8 mouse cellular contexts compared by ENCODE assay signal in genomic region chr8:91069834-91070233, GRCm38 (mm10). TPM values are rescaled to one million over a fixed set of nuclear protein-coding genes. Genes with fewer than 3 reads are reported as not detected.
DNase-seq lines count a peak whose midpoint lies in the region; ATAC-seq and TF ChIP-seq lines count a peak whose summit lies in the region.

TSS of gene Rbl2 (plus strand) at chr8:91070057.

- TF ChIP-seq POLR2A in ES-Bruce4 (IDR thresholded peaks at IDR 0.05; ENCODE audit: insufficient read depth, low read length), result no peak

- no peaks in the 10 kb centered on the region for H3K9me3 ChIP-seq in ES-Bruce4 (replicated peaks; ENCODE audit: control insufficient read depth, insufficient read depth, low read length, poor library complexity, severe bottlenecking)
- H3K9me3 ChIP-seq in forebrain, embryonic 13.5 days (replicated peaks), result no peaks in the 10 kb centered on the region
- no peaks in the 10 kb centered on the region for H3K9me3 ChIP-seq in liver, postnatal 0 days (ENCODE audit: low read length)
- H3K9me3 ChIP-seq in neural tube, embryonic 14.5 days (ENCODE audit: control insufficient read depth, low read length), result no peaks in the 10 kb centered on the region

- H3K4me1 ChIP-seq in ES-Bruce4 (ENCODE audit: control insufficient read depth, insufficient read depth, low read length), result peaks cover 3% of the 10 kb centered on the region
- H3K4me1 ChIP-seq in forebrain, embryonic 13.5 days, result peaks cover 20% of the 10 kb centered on the region
- H3K4me1 ChIP-seq in liver, postnatal 0 days (ENCODE audit: insufficient read depth), result peaks cover 14% of the 10 kb centered on the region
- H3K4me1 ChIP-seq in neural tube, embryonic 14.5 days (ENCODE audit: control insufficient read depth, insufficient read depth, low read length), result peaks cover 5% of the 10 kb centered on the region; the same call in 1 of the 2 replicates

- TF ChIP-seq CTCF in ES-Bruce4 (IDR thresholded peaks at IDR 0.05; ENCODE audit: low read depth, low read length), result no peak
- no peak for TF ChIP-seq CTCF in liver, postnatal 0 days (IDR thresholded peaks at IDR 0.05; ENCODE audit: low read depth)

- peak within 1 kb of the TSS; percentile 74 for H3K4me2 ChIP-seq in forebrain, embryonic 13.5 days
- H3K4me2 ChIP-seq in liver, postnatal 0 days (ENCODE audit: low read depth, low read length), result peak within 1 kb of the TSS; percentile 91
- H3K4me2 ChIP-seq in neural tube, embryonic 14.5 days (ENCODE audit: low read depth, low read length), result peak within 1 kb of the TSS; percentile 72

- H3K27me3 ChIP-seq in ES-Bruce4 (ENCODE audit: control insufficient read depth, insufficient read depth, low read length, poor library complexity, severe bottlenecking), result no peaks in the 10 kb centered on the region
- H3K27me3 ChIP-seq in forebrain, embryonic 13.5 days, result no peaks in the 10 kb centered on the region
- H3K27me3 ChIP-seq in liver, postnatal 0 days (ENCODE audit: insufficient read depth, low read length), result no peaks in the 10 kb centered on the region
- H3K27me3 ChIP-seq in neural tube, embryonic 14.5 days (ENCODE audit: control insufficient read depth, insufficient read depth, low read length), result no peaks in the 10 kb centered on the region

- 0 out of 2 replicates have a peak within 1 kb of the TSS, but pooled peaks have one; percentile 28 for H3K27ac ChIP-seq in ES-Bruce4 (ENCODE audit: insufficient read depth, low read length)
- peak within 1 kb of the TSS; percentile 82 for H3K27ac ChIP-seq in forebrain, embryonic 13.5 days
- H3K27ac ChIP-seq in liver, postnatal 0 days (ENCODE audit: low read depth), result peak within 1 kb of the TSS; percentile 99
- peak within 1 kb of the TSS; percentile 84 for H3K27ac ChIP-seq in neural tube, embryonic 14.5 days (ENCODE audit: low read depth, low read length)

- peak; percentile 91 for ATAC-seq in cerebellum, adult (ENCODE audit: insufficient number of reproducible peaks, low FRiP score, low TSS enrichment)
- peak; percentile 99 for ATAC-seq in forebrain, embryonic 13.5 days
- peak; percentile 93 for ATAC-seq in liver, postnatal 0 days
- ATAC-seq in neural tube, embryonic 14.5 days (ENCODE audit: low read depth), result peak; percentile 99

- intact Hi-C loops in heart, postnatal 10 days (cut with DNase I), result loop anchor here (5.0 kb wide), 1 partner anchor 62 kb away; no protein-coding TSS in a partner anchor

- H3K9ac ChIP-seq in ES-Bruce4 (ENCODE audit: low read depth, poor library complexity, severe bottlenecking), result peak within 1 kb of the TSS; percentile 53
- H3K9ac ChIP-seq in forebrain, embryonic 13.5 days, result peak within 1 kb of the TSS; percentile 84
- H3K9ac ChIP-seq in liver, postnatal 0 days (replicated peaks), result peak within 1 kb of the TSS; percentile 98
- peak within 1 kb of the TSS; percentile 89 for H3K9ac ChIP-seq in neural tube, embryonic 14.5 days (replicated peaks; ENCODE audit: low read depth, low read length)

- 0 out of 2 replicates have a peak, but pooled peaks have one; percentile 12 for TF ChIP-seq EP300 in ES-Bruce4 (IDR thresholded peaks at IDR 0.05; ENCODE audit: insufficient read depth, low read depth, low read length)
- TF ChIP-seq EP300 in liver, postnatal 0 days (IDR thresholded peaks at IDR 0.05; ENCODE audit: low read depth), result peak; percentile 48; the same call in 1 of the 2 replicates

- peak; percentile 97 to 99 for DNase-seq in heart, postnatal 10 days
- peak; percentile 93 for DNase-seq in large intestine, adult 2 months (ENCODE audit: low read depth, low spot score)
- DNase-seq in liver, postnatal 0 days, result peak; percentile 94
- peak; percentile 93 for DNase-seq in testis, postnatal 10 days (ENCODE audit: low spot score)

- under 1% methylated on average over 25 of the region's 25 CpGs for WGBS in forebrain, embryonic 13.5 days
- under 1% methylated on average over 25 of the region's 25 CpGs for WGBS in large intestine, adult 2 months
- under 1% methylated on average over 25 of the region's 25 CpGs for WGBS in liver, postnatal 0 days (ENCODE audit: insufficient replicate concordance)
- WGBS in neural tube, embryonic 14.5 days, result under 1% methylated on average over 25 of the region's 25 CpGs

- H3K4me3 ChIP-seq in ES-Bruce4 (ENCODE audit: low read depth, low read length), result peak within 1 kb of the TSS; percentile 91
- peak within 1 kb of the TSS; percentile 84 for H3K4me3 ChIP-seq in forebrain, embryonic 13.5 days
- peak within 1 kb of the TSS; percentile 94 for H3K4me3 ChIP-seq in liver, postnatal 0 days (ENCODE audit: low read depth, low read length)
- peak within 1 kb of the TSS; percentile 78 for H3K4me3 ChIP-seq in neural tube, embryonic 14.5 days (ENCODE audit: low read depth, low read length)

- H3K36me3 ChIP-seq in ES-Bruce4 (ENCODE audit: control insufficient read depth, insufficient read depth, low read length, poor library complexity, severe bottlenecking), result no peaks in the 10 kb centered on the region
- H3K36me3 ChIP-seq in forebrain, embryonic 13.5 days (ENCODE audit: poor library complexity, severe bottlenecking), result no peaks in the 10 kb centered on the region
- H3K36me3 ChIP-seq in liver, postnatal 0 days (replicated peaks; ENCODE audit: insufficient read depth, low read length), result 0 out of 2 replicates have a peak, but pooled peaks cover 3% of the 10 kb centered on the region
- H3K36me3 ChIP-seq in neural tube, embryonic 14.5 days (ENCODE audit: control insufficient read depth, insufficient read depth, low read length), result no peaks in the 10 kb centered on the region

RNA-seq across cellular contexts. Expression of gene Rbl2, which starts in this region (rescaled TPM):
- polyA plus RNA-seq in ES-Bruce4 (2011; ENCODE audit: insufficient read depth, insufficient read length, low read depth, missing spikeins), result 7.3 and 11.4 TPM in 2 replicates
- 14.2 and 15.8 TPM in 2 replicates for polyA plus RNA-seq in forebrain, embryonic 13.5 days (2015; fragmentation: Nextera tagmentation; extraction: Ambion mirVana)
- total RNA-seq in heart, postnatal 10 days (2021), result 10 to 100 TPM; 20.0 to 20.7 TPM
- 9.3 and 17.7 TPM in 2 replicates for polyA plus RNA-seq in large intestine, adult 2 months (2012; rRNA removed)
- polyA plus RNA-seq in liver, postnatal 0 days (2015; fragmentation: Nextera tagmentation; extraction: Ambion mirVana), result 3.9 and 4.3 TPM in 2 replicates
- polyA plus RNA-seq in neural tube, embryonic 14.5 days (2014; fragmentation: Nextera tagmentation; extraction: Ambion mirVana), result 28.9 and 30.2 TPM in 2 replicates

Comparison
In these comparisons a context has a peak if more than half of its experiments do, and no peak if none do; other contexts are left out.
1. Peak in every context shown above with its lines: DNase-seq, ATAC-seq, H3K4me3 ChIP-seq and H3K27ac ChIP-seq.
2. H3K27ac ChIP-seq: peak in every context shown above with its lines; median percentile 99 in liver, postnatal 0 days; 84 in neural tube, embryonic 14.5 days; 82 in forebrain, embryonic 13.5 days; 28 in ES-Bruce4.